Mouse (Mus musculus) 416B (cell line): ENCODE measurements around the gene Pycard.

Source experiments
- DNase-seq: peaks from one replicate; pipeline ENCODE4 v3.0.0; 2011; ENCODE audit warnings: low read depth

Gene Pycard

DNA sequence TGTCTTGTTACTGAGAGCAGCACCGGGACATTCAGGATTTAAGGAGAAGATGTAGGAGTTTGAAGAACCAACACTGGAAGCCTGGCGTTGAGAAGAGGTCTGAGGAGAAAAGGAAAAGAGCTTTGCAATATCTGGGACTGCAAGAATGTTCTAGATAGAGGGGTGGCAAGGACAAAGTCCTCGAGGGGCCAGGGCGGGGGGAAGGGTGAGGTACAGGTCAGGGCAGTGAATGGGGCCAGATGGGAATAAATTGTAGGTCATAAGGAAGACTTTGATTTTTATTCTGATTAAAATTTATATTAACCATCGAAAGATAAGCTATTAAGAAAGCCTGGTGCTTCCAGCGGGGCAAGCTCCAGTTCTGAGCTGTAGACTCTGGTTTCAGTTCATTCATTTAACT, 9.4 kb upstream of the Pycard start:
- no peak for DNase-seq

DNA sequence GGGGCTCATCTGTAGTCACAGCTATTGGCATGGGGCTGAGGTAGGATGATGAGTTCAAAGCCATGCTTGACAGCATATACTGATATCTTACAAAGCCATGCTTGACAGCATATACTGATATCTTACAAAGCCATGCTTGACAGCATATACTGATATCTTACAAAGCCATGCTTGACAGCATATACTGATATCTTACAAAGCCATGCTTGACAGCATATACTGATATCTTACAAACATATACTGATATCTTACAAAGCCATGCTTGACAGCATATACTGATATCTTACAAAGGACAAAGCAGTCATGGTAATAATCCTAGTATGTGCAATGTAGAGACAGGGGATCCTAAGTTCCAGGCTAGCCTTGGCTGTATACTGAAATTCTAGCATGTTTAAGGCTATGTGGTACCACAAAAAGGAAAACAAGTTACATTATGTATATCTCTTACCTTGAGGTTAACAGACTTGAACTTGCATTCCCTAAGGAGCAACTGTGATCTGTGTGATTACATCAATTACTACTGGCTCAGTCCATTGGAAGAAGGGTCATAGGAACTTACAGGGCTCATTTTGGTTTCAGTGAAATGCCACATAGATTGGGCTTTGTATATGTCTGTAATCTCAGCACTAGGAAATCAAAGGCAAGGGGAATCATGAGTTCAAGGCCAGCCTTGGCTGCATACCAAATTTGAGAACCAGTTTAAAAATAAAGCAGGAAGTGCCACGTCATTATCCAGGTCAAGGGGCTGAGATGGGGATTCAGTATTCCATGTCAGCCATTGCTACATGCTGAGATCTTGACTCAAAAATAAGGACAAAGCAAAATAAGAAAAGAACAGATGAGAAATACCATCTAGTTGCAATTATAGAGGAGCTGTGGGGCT, 6.6 kb upstream of the Pycard start:
- DNase-seq, result no peak

DNA sequence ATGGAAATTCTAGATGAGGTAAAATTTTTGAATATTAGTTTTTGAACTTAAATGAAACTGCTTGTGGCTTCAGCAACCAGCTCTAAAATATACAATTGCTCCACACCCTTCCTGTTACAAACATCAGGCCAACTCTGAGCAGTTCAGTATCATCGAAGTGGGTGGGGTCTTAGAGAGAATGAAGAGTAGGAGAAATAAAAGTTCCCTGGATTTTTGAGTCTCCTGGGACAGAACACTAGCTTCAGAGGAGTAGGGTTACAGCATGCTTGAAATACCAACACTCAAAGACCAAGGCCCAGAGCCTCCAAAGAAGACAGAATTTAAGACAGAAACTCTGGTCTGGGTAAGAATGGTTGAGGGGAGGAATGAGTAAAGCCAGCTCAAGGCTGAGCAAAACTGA, 5.8 kb upstream of the Pycard start:
- DNase-seq, result no peak

DNA sequence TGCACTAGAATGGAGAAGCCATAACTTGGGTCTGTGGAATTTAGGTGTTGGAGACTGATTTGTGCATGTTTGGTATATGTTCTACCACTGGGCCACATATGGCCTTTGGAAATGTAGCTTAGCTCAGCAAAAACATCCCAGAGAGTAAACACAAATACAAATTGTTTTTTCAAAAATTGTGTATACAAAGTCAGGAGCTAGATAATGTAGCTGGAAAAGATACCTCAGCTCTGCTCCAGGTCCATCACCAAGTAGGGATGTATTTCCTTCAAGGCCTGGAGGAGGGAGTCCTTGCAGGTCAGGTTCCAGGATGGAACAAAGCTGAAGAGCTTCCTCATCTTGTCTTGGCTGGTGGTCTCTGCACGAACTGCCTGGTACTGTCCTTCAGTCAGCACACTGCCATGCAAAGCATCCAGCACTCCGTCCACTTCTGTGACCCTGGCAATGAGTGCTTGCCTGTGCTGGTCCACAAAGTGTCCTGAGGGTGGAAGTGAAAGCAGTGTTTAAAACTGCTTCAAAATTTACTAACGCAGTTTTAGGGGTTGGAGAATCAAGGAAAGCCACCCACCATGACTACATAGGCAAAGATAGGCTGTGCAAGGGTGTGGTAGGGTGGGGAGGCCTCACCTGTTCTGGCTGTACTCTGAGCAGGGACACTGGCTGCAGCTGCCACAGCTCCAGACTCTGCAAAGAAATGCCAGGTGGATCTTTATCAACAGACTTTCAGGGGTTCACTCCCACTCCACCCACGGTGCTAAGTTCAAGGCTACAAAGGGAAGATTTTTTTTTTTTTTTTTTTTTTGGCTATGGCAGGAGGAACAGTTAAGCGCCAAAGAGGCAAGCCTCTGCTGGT, 953 bp downstream of the Pycard start:
- no peak for DNase-seq

DNA sequence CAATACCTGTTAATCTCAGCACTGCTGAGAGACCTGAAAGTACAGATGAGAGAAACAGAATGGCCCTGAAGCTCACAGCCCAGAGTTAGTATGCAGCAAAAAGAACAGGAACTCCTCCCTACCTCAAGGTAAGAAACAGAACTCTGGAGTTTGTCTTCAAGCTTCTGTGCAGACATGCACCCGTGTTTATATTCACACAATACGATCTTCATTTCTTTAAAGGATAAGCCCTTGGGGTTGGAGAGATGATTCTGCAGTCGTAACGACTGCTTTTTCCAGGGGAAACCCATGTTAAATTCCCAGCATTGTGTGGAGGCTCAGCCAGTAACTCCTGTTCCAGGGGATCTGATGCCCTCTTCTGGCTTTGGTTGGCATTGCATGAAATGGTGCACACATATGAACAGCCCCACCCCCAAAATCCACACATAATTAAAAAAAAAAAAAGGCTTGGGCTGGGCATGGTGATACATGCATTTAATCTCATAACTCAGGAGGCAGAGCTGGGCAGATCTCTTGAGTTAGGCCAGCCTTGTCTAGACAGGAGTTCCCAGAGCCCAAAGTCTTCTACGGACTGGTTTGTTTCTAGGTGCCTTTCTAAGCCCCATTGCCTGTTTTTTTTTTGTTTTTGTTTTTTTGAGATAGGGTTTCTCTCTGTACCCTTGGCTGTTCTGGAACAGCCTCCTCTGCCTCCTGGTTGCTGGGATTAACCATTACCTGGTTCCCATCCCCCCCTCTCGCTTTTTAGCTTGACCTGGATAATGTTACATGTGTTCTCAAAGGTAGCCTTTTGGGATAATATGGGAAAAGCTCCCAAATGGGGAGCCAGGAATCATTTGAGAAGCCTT, 1.8 kb downstream of the Pycard start:
- DNase-seq, result peak; percentile 82

DNA sequence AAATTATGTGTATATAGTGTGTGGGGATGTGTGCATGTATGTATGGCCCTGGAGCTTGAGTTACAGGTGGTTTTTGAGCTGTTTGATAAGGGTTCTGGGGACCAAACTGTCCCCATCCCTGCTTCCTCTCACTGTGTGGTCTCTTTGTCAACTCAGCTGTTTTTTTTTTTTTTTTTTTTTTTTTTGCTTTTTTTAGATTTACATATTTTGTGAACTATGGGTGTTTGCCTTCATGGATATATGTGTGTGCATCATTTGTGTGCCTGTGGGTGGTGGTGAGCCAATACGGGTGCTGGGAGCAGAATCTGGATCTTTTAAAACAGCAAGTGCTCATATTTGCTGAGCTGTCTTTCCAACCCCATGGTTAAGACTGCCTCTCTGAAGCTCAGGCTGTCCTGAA, 4.8 kb downstream of the Pycard start:
- DNase-seq, result no peak

DNA sequence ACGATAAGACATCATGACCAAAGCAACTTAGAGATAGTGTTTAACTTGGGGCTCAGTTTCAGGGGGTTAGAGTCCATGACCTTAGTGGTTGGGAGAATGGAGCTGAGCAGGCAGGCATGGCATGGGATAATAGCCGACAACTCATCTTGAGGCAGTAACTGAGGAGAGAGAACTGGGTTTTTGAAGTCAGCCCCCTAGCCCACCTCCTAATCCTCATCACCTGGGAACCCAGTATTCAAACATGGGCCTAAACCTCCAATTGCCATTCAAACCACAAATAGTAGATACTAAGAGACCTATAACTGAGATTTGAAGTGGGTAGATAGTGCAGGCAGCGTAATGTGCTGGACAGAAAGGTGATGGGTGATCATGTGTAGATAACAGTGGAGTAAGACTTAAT, 13.1 kb downstream of the Pycard start:
- DNase-seq, result no peak

DNA sequence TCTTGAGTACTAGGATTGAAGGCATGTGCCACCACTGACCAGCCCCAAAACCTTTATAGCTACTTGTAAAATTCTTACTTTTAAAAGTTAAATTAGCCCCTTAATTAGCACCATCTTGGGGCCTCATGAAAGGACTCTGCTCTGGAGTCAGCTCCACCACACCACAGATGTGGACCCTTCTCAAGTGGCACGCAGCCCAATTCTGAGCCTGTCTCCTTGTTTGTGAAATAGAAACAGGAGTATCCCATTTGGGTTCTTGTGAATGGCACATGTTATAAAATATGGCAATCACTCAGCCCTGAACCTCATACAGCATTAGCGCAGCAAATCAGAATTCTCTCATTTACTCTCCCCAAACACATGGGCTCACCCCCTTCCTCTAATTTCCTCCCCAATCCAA, 14.8 kb downstream of the Pycard start:
- no peak for DNase-seq

DNA sequence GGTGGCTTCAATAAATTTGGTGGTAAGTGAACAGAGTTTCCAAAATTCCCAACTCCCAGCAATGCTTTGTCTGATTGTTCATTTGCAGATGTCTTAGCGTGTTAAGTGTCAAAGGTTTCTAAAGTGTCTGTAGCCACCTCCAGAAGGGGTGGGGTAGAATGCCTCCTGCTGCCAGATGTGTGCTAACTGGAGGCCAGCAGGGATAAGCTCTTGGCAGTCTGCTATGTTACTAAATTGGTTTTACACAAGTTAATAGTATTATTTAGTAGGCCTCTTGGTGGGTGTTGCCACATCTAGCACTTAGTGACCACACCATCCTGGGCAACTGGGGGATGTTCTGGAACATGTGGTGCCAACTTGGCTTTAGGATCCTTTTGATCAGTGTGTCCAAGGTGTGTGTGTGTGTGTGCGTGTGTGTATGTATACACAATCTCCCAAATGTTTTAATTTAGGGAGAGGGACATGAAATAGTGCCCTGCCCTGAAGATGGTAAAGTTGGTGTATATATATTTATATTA, 19.2 kb downstream of the Pycard start:
- no peak for DNase-seq

DNA sequence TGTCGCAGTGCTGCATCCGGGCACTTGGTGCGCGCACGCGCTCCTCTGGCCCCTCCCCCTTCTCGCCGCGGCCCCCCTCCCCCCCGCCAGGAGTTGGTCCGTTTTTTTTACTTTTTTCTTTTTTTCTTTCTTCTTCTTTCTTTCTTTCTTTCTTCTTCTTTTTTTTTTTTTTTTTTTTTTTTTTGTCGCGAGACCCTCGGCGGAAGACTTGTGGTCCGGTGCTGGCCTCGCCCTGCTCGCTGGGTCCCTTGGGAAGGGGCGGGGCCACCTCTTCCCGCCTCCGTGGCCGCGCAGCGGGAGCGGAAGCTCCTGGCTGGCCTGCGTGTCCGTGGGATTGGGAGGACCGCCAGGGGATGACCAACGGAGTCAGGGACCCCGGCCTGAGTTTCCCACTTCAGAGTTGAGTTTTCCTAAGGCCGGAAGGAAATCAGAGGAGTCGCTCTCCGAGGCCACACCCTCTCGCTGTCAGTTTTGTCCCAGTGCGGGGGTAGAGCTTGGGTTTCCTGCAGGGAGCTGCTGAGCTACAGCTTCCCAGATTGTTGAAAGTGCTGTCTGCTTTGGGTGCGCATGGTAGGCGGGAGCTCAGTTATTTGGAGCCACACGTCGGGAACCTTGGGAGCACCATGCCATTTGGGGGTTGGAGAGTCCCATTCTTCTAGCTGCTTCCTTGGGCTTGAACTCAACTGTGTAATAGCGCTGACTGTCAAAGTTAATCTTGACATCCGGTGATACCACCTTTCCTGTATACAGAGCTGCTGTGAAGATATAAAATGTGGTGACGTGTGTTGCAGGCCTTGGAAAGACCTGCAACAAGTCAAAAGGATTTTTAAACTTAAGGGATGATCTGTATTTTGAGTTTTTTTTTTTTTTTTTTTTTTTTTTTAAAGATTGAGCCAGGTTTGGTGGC, 25.5 kb downstream of the Pycard start:
- DNase-seq, result peak; percentile 81

DNA sequence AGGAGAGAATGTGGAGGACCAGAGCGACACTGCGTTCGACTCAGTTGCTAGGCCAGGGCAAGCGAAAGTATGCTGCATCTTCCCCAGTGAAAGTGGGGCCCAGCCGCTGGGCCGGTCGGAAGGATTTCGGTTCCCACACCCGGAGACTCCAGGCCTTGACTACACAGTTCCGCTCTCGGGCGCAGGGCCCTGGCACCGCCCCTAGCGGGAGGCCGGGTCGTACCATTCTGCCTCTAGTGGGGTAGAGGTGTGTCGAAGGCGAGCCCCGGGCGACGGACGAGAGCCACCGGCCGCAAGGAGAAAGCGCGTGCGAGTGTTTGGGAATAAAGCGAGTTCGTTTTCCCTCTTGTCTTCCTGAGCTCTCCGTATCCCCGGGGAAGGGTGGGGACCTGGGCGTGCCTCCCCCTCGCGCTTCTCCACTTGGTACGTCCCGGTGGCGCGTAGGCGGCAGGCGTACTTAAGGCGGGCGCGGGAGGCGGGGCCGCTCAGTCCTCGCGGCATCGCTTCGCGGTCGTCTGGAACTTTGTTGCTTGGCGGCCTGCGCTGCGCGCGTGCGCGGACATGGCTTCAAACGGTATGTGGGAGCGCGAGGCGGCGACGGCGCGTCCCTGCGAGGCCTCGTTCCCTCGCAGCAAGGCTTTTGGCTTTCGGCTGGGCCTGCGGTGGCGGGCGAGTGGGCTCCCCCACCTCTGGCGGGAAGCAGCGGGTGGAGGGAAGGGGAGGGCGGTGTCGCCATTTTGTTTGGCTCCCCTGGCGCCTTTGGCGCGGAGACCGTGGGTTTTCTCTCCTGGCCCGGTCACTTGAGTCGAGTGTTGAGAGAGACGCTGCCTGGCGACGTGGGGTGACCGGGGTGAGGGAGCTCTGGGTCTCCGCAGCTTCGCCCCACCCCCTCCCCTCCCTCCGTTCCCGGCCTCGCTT, 26.4 kb downstream of the Pycard start, which contains the start of gene Fus:
Fus (plus strand) TSS at position 454 of the 918 bp plus-strand sequence.
- DNase-seq, result peak; percentile 96

DNA sequence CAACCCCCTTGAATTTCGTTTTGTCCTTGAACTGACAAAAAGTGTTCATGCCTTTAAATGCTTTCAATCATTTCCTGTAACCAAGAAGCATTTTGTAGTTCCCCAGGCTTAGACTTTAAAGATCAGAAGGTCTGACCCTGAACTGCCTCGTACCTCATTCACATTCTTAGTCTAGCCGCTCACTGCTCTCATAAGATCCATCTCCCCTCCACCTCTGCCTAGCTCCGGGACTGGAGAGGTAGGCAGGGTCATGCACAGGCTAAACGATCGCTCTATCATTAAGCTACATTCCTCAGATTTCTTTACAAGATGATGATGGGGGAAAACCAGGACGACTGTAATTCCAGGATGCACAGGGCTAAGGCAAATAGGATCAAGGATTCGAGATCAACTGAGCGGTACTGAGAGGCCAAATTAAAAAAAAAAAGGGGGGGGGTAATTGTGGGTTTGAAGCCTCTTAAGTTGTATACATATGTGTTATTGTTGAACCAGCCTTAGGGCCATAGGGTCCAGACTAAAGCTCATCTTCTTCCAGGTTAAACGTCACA, 27.2 kb downstream of the Pycard start:
- no peak for DNase-seq

DNA sequence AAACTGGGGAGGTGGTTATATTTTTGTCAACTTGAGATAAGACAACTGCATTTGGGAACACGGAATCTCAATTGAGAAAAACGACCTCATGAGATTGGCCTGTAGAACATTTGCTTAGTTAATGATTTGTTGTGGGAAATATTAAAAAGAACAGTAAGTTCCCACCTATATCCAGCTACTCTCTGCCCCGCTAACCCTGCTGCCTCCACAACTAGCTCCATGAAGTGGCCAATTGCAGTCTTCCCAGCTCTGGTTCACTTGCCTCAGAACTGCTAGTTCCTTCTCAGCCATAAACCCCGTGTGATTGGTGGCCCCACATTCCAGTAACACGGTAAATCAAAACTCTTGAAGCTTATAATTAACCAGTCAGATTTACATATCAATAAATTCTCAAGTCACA, 34.3 kb downstream of the Pycard start:
- no peak for DNase-seq

DNA sequence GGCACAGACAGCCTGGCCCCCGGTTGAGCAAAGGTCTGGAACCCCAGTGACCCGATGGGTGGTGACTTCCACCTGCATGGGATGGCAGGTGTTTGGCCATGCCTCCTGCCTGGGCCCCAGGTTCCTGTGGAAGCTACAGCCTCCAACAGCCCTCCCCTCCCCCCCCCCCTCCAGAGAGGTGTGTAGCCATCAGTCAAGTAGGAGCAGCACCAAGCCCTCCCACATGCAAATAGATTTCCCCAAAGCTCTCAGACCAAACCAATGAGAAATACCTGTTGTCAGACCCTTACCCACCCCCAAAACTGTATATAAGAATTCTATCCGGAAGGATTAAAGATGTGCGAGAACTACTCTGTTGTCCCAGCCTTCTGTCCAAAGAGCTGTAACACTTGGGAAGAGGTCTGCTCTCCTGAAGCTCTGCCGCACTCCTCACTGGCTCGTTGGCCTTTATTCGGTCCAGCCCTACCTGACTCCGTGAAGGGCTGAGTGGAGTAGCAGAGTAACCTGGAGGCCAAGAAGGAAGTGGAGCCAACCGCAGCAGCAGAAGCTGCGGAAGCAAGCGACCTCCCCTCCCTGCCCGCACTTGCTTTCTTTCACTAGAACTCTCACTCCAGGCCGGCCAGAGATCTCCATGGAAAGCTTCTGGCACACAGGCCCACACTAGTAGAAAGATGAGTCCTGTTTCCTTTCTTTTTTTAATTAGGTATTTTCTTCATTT, 40.6 kb downstream of the Pycard start:
- DNase-seq, result no peak

DNA sequence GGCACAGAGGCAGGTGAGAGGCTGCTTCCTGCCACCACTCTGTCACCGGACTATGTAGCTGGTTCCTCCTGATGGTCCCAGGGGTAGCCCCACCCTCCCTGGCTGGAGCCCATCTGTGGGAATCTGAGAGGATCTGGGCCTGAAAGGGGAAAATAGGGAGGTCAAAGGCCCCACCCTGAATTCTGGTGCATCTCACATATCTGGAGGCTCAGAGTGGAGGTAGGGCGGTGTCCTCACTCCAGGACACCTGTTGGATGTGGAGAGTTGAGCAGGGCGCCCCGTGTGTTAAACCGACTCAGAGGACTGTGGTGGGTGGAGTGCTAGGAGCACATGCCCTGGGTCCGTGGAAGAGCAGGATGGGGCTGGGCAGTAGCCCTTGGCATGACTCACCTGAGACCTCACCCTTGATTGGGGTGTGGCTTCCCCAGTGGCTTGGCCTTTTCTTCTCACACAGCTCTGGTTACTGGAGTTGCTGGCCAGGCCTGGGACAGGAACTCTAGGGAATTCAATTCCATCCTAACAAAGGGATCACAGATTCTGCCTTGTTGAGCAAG, 47.1 kb downstream of the Pycard start, which contains the start of gene Prss36:
Prss36 (minus strand) TSS at position 256 of the 554 bp plus-strand sequence.
- DNase-seq, result no peak

DNA sequence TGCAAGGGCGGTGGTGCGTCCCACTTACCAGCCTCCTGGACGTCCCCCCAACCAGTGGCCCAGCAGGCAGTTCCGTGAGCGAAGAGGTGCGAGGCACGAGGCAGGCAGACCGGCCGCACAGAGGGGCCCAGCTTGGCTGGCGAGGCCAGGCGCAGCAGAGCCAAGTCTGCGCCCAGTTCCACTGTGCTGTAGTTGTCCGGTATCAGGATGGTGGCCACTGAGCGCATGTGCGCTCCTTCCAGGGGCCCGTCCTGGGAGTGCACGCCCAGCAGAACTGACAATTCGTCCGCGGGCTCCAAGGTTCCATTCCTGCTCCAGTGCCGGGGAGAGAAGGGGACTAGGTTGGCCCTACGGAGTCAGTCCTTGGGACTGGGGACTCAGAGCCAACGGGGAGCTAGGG, 49.1 kb downstream of the Pycard start:
- no peak for DNase-seq

DNA sequence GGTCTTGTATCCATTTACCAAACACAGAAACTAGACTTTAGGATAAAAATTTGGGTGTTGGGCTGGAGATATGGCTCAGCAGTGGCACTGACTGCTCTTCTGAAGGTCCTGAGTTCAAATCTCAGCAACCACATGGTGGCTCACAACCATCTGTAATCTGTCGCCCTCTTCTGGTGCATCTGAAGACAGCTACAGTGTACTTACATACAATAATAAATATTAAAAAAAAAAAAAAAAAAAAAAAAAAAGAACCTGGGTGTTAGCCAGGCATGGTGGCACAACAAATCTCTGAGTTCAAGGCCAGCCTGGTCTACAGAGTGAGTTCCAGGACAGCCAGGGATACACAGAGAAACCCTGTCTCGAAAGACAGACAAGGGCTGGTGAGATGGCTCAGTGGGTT, 51.6 kb downstream of the Pycard start:
- peak; percentile 65 for DNase-seq
